Mouse (Mus musculus) cortical plate, adult 2 months (tissue): ENCODE data around the gene Pyroxd1.

ENCODE experiments used
- CTCF ChIP-seq: fragments of 200-500 bp; IDR thresholded peaks from 2 replicates; pipeline ENCODE4 v1.5.1; 2011; ENCODE audit warnings: mild to moderate bottlenecking, control low read depth, low read length; ENCODE audit not compliant: insufficient read depth; ENCODE audit errors: extremely low read depth
- POLR2A ChIP-seq: fragments of 200-500 bp; IDR thresholded peaks from 2 replicates; pipeline ENCODE4 v1.6.1; 2011; ENCODE audit warnings: mild to moderate bottlenecking, low read length, control low read depth; ENCODE audit not compliant: insufficient read depth; ENCODE audit errors: extremely low read depth

DNA sequence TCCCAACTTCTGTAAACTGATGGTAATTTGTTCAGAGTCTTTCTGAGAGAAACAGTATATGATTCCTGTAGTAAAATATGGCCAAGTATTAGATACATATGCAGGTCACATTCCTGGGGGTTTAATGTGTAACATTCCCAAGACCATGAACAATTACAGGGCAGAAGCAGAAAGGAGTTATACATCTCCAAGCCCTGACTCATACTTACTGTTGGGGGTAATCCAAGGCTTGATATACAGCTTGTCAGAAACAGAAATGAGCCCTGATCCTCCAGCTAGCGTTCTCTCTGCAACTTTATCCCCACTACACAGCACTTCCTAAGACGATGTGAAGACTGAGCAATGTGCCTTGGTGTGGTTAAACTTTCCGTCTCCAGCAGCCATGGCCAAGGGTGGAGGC, 22.1 kb downstream of the Pyroxd1 start:
- no peak for TF ChIP-seq CTCF
- TF ChIP-seq POLR2A: no peak
